Mouse (Mus musculus): ENCODE results near the gene Cpt1c.
A peak's percentile ranks its signal among the peaks of the same experiment; 100 is the strongest.

Cpt1c gene

GRCm38 (mm10) chr7:44962831-44963230 lies 11.8 kb downstream of the Cpt1c start:
- no peak for DNase-seq (ENCODE audit: low spot score)

DNA sequence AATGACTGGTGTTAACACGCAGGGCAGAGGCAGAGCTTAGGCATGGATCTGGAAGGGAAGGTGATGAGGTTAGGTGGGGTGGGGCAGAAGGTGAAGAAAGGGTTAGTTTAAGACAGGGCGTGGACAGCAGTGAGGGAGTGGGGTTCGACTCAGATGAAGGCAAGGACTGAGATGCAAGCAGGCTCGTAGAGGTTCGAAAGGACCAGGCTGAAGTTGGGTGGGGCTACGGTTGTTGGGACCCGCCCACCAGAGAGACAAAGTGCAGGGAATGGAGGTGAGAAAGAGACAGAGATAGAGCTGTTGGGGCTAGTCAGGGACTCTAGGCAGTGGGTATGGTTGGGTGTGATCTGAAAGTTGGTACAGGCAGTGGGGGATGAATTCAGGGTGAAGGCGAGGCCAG lies 12.3 kb downstream of the Cpt1c start:
- no peak for DNase-seq (ENCODE audit: low spot score)

DNA sequence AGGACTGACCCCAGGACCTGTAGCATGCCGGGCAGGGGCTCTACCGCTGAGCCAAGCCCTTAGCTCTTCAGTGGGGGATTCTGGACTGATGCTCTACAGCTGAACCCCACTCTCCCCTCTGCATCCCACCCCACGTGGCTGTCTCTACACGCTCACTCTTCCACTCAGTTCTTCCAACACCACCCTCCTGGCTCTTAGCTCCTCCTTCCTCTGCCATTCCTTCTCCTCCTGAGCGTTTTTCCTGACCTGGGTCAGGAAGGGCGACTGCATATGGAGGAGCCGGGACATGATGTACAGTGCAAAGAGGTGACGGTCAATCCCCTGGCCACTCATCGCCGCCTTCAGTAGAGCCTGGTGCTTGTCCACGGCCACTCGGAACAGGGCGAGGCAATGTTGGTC lies 14.1 kb downstream of the Cpt1c start:
- no peak for DNase-seq (ENCODE audit: low spot score)

DNA sequence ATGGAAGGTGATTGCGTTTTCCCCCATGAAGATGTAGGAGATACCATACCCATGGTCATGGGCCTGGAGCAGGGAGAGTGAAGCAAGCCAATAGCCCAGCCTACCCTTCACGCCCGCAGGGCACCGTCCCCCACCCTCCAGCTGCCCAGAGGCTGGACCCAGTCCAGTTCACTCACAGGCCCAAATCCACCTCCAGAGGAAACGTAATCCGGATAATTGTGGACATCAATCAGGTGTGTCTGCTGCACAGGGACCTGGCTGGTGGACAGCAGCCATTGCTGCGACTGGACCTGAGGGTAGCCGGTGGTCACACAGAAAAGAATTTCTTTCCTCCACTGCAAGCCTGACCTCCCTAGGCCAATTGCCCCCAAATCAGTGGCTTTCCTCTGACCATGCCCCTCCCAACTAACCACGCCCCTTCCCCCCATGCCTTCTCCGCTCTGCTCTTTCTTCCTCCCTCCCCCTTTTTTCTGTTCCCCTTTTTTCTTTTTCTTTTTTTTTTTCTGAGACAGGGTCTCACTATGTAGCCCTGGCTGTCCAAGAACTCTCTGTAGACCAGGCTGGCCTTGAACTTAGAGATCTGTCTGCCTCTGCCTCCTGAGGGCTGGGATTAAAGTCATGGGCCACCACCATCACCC lies 14.7 kb downstream of the Cpt1c start:
- no peak for DNase-seq (ENCODE audit: low spot score)

GRCm38 (mm10) chr7:44959281-44959680 lies 15.4 kb downstream of the Cpt1c start:
- no peak for DNase-seq (ENCODE audit: low spot score)

DNA sequence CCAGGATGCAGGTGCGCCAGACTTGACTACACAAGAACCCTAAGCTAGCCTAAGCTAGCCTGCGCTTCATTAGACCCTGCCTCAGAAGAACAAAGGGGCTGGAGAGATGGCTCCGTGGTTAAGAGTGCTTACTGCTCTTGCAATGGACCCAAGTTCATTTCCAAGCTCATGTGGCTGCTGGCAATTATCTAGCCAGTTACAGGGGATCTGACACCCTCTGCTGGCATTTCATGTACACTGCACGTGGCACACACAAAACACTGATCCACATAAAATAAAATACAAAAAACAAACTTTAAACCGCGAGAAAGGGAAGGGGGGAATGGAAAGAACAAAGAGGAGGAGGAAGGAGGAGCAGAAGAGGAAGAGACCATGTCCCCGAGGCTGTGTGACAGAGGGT lies 16.4 kb downstream of the Cpt1c start:
- no peak for DNase-seq (ENCODE audit: low spot score)

- DNase-seq (ENCODE audit: low spot score): no peak
Observed at GRCm38 (mm10) chr7:44957183-44957835, 17.3 kb downstream of the Cpt1c start.

DNA sequence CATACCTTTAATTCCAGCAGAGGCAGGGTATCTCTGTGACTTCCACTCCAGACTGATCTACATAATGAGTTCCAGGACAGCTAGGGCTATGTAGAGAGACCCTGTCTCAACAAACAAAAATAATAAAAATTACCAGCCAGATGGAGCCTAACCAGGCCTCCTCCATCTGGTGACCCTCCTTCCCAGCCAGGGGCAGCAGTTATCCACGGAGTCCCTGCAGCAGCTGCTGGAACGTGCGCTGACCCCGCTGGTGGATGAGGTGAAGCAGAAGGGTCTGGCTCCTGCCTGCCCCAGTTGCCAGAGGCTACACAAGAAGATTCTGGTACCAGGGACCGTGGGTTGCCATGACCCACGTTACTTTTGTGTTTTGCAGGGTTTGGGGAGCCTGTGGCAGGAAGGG lies 18.4 kb downstream of the Cpt1c start:
- no peak for DNase-seq (ENCODE audit: low spot score)

GRCm38 (mm10) chr7:44955628-44956027 lies 19.0 kb downstream of the Cpt1c start:
- DNase-seq (ENCODE audit: low spot score): no peak

GRCm38 (mm10) chr7:44954091-44954885 lies 20.4 kb downstream of the Cpt1c start:
- no peak for DNase-seq (ENCODE audit: low spot score)

GRCm38 (mm10) chr7:44953561-44953960 lies 21.1 kb downstream of the Cpt1c start:
- no peak for DNase-seq (ENCODE audit: low spot score)

- peak; percentile 94 for DNase-seq (ENCODE audit: low spot score)
Observed at GRCm38 (mm10) chr7:44952611-44953306, 21.9 kb downstream of the Cpt1c start.

GRCm38 (mm10) chr7:44951960-44952359 lies 22.7 kb downstream of the Cpt1c start:
- peak; percentile 77 for DNase-seq (ENCODE audit: low spot score)

DNA sequence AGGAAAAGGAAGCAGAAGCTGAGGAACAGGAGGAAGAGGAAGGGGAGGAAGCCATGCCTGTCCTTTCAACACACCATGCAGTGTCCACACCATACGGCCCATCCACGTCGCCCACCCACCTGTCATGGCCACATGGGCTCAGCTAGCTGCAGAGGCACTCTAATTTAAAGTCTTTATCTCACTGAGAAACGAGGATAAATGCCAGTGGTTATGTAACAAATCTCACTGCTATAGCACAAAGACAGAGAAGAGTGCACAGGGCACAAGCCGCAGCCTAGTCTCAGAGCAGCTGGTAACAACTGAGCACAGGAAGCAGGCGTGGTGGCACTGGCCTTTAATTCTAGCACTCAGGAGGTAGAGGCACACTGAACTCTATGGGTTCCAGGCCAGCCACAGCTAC lies 24.7 kb downstream of the Cpt1c start:
- no peak for DNase-seq (ENCODE audit: low spot score)

- DNase-seq (ENCODE audit: low spot score): no peak
Observed at GRCm38 (mm10) chr7:44942904-44943303, 31.7 kb downstream of the Cpt1c start, which contains the start of gene Tsks. Gene Tsks, plus strand, starts transcription at chr7:44943204.

DNA sequence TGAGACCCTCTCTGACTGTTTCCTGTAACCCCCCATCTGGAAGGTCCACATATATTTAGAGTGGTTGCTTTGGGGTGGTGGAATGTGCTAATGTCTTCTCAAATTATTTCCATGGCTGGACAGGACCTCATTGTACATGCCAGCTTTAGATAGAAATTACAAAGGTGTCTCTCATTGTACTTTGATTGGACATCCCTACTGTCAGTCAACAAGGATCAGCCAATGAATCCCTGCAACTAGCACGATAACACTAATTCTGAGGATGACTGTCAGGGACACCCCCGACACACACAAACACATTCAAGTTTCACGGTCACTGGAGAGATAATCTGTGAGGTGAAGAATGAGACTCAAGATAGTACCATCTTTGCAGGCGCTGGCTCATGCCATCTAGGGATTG lies 36.0 kb downstream of the Cpt1c start:
- DNase-seq (ENCODE audit: low spot score): no peak

- peak; percentile 100 for DNase-seq (ENCODE audit: low spot score)
Observed at GRCm38 (mm10) chr7:44929204-44930151, 45.2 kb downstream of the Cpt1c start, which contains the start of gene Ap2a1. Gene Ap2a1, minus strand, starts transcription at chr7:44929496.

DNA sequence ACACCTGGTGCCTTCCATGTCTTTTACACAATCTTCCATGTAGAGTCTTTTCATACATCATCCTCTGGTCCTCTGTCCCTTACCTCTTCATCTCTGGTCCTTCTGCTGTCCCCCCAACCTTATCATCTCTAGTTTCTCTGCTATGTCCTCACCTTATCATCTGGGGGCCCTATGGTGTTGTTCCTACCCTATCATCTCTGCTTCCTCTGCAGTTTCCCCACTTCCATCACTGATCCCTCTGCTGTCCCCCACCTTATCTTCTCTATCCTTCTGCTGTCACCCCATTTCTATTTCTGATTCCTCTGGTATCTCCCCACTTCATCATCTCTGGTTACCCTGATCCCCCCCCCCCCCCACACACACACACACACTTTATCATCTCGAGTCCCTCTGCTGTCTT lies 46.1 kb downstream of the Cpt1c start:
- no peak for DNase-seq (ENCODE audit: low spot score)

DNA sequence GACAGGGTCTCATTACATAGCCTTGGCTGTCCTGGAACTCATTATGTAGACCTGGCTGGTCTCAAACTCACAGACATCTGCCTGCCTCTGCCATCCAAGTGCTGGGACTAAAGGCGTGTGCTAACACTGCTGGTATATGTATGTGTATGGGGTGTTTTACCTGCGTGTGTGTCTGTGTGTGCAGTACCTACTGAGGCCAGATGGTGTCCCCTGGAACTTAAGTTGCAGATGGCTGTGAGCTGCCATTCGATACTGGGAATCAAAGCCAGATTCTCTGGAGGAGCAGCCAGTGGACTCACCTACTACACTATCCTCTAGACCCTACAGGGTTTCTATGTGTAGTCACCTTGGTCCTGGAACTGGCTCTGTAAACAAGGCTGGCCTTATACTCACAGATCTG lies 49.2 kb downstream of the Cpt1c start:
- no peak for DNase-seq (ENCODE audit: low spot score)

DNA sequence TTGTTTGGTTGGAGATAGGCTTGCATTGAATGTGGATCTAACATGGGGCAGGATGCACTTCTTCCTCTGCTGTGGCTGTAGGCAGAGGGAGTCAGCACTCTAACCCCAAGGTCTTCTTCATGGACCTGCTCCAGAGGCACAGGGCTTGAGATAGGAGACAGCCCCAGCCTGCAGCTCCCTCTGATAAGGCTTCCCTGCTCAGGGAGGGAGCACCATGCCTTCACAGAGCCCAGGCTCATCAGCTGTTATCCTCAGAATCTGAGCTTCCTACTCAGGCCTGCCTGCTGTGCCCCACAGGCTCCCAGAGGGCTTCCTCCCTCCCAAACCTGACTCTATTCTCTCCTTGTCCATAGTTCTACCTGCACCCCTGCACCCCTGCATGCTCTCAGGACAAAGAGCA lies 52.1 kb downstream of the Cpt1c start:
- peak; percentile 71 for DNase-seq (ENCODE audit: low spot score)

GRCm38 (mm10) chr7:44919127-44919526 lies 55.5 kb downstream of the Cpt1c start:
- no peak for DNase-seq (ENCODE audit: low spot score)

Measured in ovary, adult 18-20 months (tissue).